Mouse (Mus musculus) kidney, adult 2 months (tissue): ENCODE results near the gene Cldn16. TPM values are rescaled to one million over a fixed set of nuclear protein-coding genes. Genes with fewer than 3 reads are reported as not detected.
A peak's percentile ranks its signal among the peaks of the same experiment; 100 is the strongest.
"Not testable (repeated sequence)": the region's sequence is repeated elsewhere in the genome, so short reads cannot be mapped to it uniquely, and the experiment has no call there.

Experiments
- DNase-seq: peaks from one replicate; pipeline ENCODE4 v3.0.0; 2021
- H3K27ac ChIP-seq: fragments of 200-500 bp; 2 replicates; pipeline ENCODE4 v1.5.1; 2012; ENCODE audit warnings: low read depth, low read length, control low read depth, inconsistent platforms; ENCODE audit not compliant: insufficient read depth
- H3K27me3 ChIP-seq: fragments of 200-500 bp; replicated peaks from 2 replicates; pipeline ENCODE4 v1.6.1; 2012; ENCODE audit warnings: mild to moderate bottlenecking, moderate library complexity, low read length, inconsistent platforms; ENCODE audit not compliant: control insufficient read depth, insufficient read depth
- H3K36me3 ChIP-seq: fragments of 200-500 bp; 2 replicates; pipeline ENCODE4 v1.6.1; 2012; ENCODE audit warnings: mild to moderate bottlenecking, moderate library complexity, low read length, inconsistent platforms; ENCODE audit not compliant: control insufficient read depth, insufficient read depth
- H3K4me1 ChIP-seq: fragments of 200-500 bp; 2 replicates; pipeline ENCODE4 v1.6.1; 2011; ENCODE audit warnings: low read length; ENCODE audit not compliant: control insufficient read depth, insufficient read depth
- H3K4me3 ChIP-seq: fragments of 200-500 bp; 2 replicates; pipeline ENCODE4 v1.5.1; 2011; ENCODE audit warnings: mild to moderate bottlenecking, low read depth, low read length, control low read depth; ENCODE audit not compliant: insufficient read depth
- CTCF ChIP-seq: fragments of 200-500 bp; conservative IDR thresholded peaks from 2 replicates; pipeline ENCODE4 v1.5.1; 2011; ENCODE audit warnings: low read depth, mild to moderate bottlenecking, control low read depth, low read length, moderate library complexity, mixed read lengths; ENCODE audit not compliant: insufficient read depth, insufficient read length
- POLR2A ChIP-seq: fragments of 200-500 bp; IDR thresholded peaks from one replicate; pipeline ENCODE4 v1.6.1; 2011; ENCODE audit warnings: low read depth, low read length, control low read depth
- WGBS: fragments of 180-500 bp; shearing (Covaris S2); methylation state at CpG from one replicate; pipeline ENCODE4 v1.1.7; 2018; 5-methylcytosine and 5-hydroxymethylcytosine counted together
- polyA plus RNA-seq: library from polyadenylated mRNA; depleted of rRNA; stranded (reverse); fragments of >200 nt; gene quantifications from 2 replicates; pipeline ENCODE4 v1.2.3, GENCODE M21; 2012

The Cldn16 gene
- polyA plus RNA-seq, 1 experiment, result 15.4 TPM

GRCm38 (mm10) chr16:26447594-26447993 is 15.3 kb upstream of the Cldn16 start:
- no peak overlapping the region for H3K4me3 ChIP-seq

GRCm38 (mm10) chr16:26454163-26454562 is 8.8 kb upstream of the Cldn16 start:
- Histone ChIP-seq H3K27me3 (no peaks in the 10 kb centered on the region; the same call in 1 of the 2 replicates), H3K4me3 (no peak overlapping the region), H3K36me3 (no peaks in the 10 kb centered on the region), H3K27ac (no peak overlapping the region), H3K4me1 (no peaks in the 10 kb centered on the region)
- WGBS, result 37% methylated on average over 3 of the region's 3 CpGs
- DNase-seq, result peak; percentile 36
- TF ChIP-seq CTCF, result no peak
- no peak for TF ChIP-seq POLR2A

More at GRCm38 (mm10) chr16:26447594-26447993, 15.3 kb upstream of the Cldn16 start:
- peak; percentile 52 for DNase-seq
- Histone ChIP-seq H3K36me3 (no peaks in the 10 kb centered on the region), H3K4me1 (no peaks in the 10 kb centered on the region), H3K27ac (no peak overlapping the region), H3K27me3 (no peaks in the 10 kb centered on the region)
- TF ChIP-seq CTCF, result peak; percentile 26; the same call in 1 of the 2 replicates
- no peak for TF ChIP-seq POLR2A
- WGBS, result 43% methylated on average over 2 of the region's 2 CpGs

GRCm38 (mm10) chr16:26456182-26456581 is 6.8 kb upstream of the Cldn16 start:
- H3K27ac ChIP-seq, result no peak overlapping the region
- H3K4me1 ChIP-seq, result no peaks in the 10 kb centered on the region
- H3K27me3 ChIP-seq, result no peaks in the 10 kb centered on the region; the same call in 1 of the 2 replicates
- TF ChIP-seq CTCF (no peak), POLR2A (no peak)
- H3K4me3 ChIP-seq, result no peak overlapping the region
- H3K36me3 ChIP-seq, result no peaks in the 10 kb centered on the region
- DNase-seq, result no peak
- 86% methylated on average over 2 of the region's 2 CpGs for WGBS

GRCm38 (mm10) chr16:26466535-26466934 is 3.6 kb downstream of the Cldn16 start:
- DNase-seq, result no peak

GRCm38 (mm10) chr16:26471254-26471653 is 8.3 kb downstream of the Cldn16 start:
- H3K36me3 ChIP-seq, result no peaks in the 10 kb centered on the region
- WGBS, result 63% methylated on average over 4 of the region's 4 CpGs
- no peak for TF ChIP-seq CTCF
- TF ChIP-seq POLR2A, result no peak
- no peak overlapping the region for H3K27ac ChIP-seq
- H3K27me3 ChIP-seq, result no peaks in the 10 kb centered on the region; the same call in 1 of the 2 replicates
- DNase-seq, result peak; percentile 61
- no peak overlapping the region for H3K4me3 ChIP-seq
- H3K4me1 ChIP-seq, result no peaks in the 10 kb centered on the region; the same call in 1 of the 2 replicates

More at GRCm38 (mm10) chr16:26466535-26466934, 3.6 kb downstream of the Cldn16 start:
- Histone ChIP-seq H3K27ac (no peak overlapping the region), H3K4me3 (no peak overlapping the region), H3K36me3 (no peaks in the 10 kb centered on the region), H3K4me1 (no peaks in the 10 kb centered on the region; the same call in 1 of the 2 replicates), H3K27me3 (no peaks in the 10 kb centered on the region; the same call in 1 of the 2 replicates)
- TF ChIP-seq CTCF (no peak), POLR2A (no peak)
- WGBS, result 82% methylated on average over 4 of the region's 4 CpGs

GRCm38 (mm10) chr16:26495721-26496120 is 32.8 kb downstream of the Cldn16 start:
- 11% methylated on average over 2 of the region's 2 CpGs for WGBS
- TF ChIP-seq CTCF (0 out of 2 replicates have a peak, but pooled peaks have one; percentile 21), POLR2A (no peak)
- H3K4me1 ChIP-seq, result no peaks in the 10 kb centered on the region
- H3K27me3 ChIP-seq, result no peaks in the 10 kb centered on the region
- no peaks in the 10 kb centered on the region for H3K36me3 ChIP-seq
- no peak overlapping the region for H3K4me3 ChIP-seq
- no peak overlapping the region for H3K27ac ChIP-seq
- DNase-seq, result peak; percentile 37

GRCm38 (mm10) chr16:26499705-26500104 is 36.8 kb downstream of the Cldn16 start:
- DNase-seq, H3K36me3 ChIP-seq, H3K4me3 ChIP-seq, H3K27ac ChIP-seq, H3K4me1 ChIP-seq, H3K27me3 ChIP-seq: not testable (repeated sequence)
- WGBS, result 74% methylated on average over 3 of the region's 3 CpGs
